Mouse (Mus musculus): ENCODE results near the gene Vmn1r195.
"Not testable (repeated sequence)": the region's sequence is repeated elsewhere in the genome, so short reads cannot be mapped to it uniquely, and the experiment has no call there.

Vmn1r195 gene

DNA sequence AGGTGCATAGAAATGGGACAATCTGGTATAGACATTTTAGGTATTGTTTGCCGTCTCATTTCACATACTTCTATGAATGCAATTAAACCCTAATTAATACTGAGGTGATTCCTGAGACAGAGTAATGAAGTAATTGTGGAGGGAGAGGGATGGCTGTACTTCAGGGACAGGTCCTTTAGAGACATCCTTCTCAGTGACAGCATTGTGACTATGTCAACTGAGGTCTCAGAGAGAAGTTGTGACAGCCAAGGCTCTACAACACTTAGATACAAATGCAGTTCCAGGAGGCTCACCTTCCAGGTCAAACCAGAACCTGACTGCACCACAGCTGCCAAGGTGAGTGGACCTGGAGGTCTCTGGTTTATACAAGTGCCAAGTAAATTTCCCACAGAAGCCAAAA lies at the start of gene Vmn1r195:
Gene Vmn1r195, plus strand, starts transcription at position 301 of the 400 bp plus-strand sequence.
- not testable (repeated sequence) for DNase-seq (ENCODE audit: low spot score)

DNA sequence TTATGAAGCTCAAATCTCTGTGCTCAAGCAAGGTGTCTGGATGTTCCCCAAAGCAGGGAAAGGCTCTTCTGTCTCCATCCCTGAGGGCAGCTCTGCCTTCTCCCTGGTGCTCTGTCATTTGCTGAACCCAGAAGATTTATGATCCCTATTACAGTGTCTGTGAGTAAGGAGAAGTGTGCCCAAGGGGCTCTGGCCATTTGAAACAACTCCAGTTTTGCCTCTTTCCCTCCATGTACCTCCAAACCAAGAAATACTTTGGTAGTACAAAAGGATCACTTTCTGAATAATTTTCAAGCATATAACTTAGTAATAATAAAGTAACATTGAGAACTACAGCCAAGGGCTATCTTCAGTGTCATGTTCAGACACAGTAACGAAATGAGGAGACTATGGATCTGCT lies 47.3 kb upstream of the Vmn1r195 start, which contains the start of gene Vmn1r193:
Gene Vmn1r193, minus strand, starts transcription at position 101 of the 400 bp plus-strand sequence.
- DNase-seq (ENCODE audit: low spot score): not testable (repeated sequence)

DNA sequence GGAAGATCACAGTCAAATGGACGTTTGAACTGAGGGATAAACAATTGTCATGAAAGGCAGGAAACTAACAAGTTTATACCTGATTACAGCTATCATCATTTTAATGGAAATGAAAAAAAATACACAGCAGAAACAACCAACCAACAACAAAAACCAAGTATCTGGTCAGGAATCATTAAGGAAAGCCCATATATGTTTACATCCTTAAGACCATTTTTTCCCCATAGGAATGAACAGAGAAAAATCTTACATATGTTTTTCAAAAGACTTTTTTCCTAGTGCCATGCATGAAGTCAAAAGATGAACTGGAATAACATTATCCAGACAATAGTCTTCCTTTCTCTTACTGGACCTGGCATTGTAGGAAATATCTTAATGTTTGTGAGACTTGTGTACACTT lies 26.4 kb upstream of the Vmn1r195 start, which contains the start of gene Vmn1r194:
Gene Vmn1r194, plus strand, starts transcription at position 301 of the 400 bp plus-strand sequence.
- DNase-seq (ENCODE audit: low spot score): no peak

DNA sequence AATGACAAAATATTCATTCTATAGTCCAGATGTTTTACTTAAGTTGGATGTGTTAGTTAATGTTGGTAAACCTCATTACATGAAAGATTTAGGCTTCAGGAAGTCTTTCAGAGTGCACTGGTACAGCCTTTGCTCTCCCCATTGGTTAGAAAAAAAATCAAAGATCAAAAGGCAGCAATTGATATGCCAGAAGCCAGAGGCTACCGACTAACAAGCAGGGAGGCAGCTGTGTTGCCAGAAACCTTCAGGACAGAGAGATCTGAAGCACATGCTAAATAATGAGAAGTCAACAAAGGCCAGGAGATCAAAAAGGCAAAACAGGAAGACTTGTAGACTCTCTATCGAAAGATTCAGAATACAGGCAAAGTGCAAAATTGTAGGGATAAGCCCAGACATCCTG lies 1.4 kb downstream of the Vmn1r195 start:
- no peak for DNase-seq (ENCODE audit: low spot score)

DNA sequence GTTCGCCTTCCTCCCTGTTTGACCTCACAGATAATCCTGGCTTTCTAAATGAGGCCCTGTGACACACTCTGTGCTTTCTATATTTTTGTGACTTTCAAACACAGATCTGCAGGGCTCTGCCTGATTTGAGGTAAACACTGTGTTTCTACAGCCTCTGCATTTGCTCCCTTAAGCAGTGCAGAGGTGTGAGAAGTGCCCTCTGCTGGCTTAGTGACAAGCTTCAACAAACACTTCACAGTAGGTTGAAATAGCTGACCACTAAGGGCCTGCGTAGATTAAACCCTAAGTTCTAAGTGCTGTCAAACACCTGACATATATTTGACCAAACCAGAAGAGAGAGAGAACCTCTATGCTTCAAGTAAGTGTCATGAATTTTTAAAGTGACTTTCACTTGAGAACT lies 14.3 kb downstream of the Vmn1r195 start:
- DNase-seq (ENCODE audit: low spot score): no peak

DNA sequence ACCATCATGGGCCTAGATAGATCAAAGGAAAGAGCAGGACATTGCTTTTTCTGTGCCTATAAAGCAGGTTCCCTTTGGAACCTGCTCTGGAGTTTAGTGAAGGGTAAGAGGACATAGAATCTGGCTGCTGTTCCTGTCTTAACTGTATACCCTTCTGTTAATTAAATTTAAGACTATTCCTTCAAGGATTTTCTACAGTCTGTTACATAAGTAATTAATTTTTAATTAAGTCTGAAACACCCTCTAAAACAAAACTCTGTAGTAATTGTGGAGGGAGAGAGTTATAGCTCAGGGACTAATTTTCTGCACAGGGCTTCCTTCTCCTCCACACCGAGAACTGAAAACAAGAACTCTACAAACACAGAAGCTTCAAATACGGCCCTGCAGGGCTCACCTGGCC lies 19.3 kb downstream of the Vmn1r195 start, which contains the start of gene Vmn1r196:
Gene Vmn1r196, plus strand, starts transcription at position 301 of the 400 bp plus-strand sequence.
- DNase-seq (ENCODE audit: low spot score): no peak

DNA sequence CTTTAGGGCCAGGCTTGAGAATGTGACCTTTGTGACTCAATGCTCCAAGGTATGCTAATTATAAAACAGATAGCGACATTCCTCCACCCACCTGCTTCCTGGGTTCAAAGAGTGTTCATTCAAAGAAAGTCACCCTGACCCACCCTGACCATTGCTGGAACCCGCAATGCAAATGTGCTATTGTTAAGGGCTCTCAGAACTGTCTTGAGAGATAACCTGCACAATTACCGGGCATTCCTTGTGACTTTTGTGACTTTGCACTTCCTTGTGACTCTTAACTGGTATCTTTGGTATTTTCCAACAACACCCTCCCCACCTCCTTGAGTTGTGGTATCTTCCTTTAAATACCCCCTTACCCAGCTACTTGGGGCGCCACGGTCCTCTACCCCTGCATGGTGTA lies 37.8 kb downstream of the Vmn1r195 start:
- DNase-seq (ENCODE audit: low spot score): not testable (repeated sequence)

DNA sequence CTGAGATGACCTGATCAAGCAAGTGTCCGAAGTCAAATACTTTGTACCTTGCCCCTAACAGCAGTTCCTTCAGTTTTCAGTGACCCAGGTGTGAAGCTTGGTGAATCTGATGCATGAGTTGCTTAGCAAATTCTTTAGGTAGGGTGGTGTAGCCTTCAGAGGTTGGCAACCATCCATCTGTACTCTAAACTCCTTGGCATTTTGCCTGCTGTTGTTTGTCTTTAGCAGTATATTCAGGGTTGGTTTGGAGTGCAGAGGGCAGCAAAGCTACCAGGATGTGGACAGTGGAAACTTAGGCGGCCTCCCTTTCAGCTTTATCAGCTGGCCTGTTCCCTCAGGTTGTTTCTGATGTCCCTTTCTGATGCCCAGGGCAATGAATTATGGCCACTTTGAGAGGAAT lies 45.0 kb downstream of the Vmn1r195 start:
- no peak for DNase-seq (ENCODE audit: low spot score)

DNA sequence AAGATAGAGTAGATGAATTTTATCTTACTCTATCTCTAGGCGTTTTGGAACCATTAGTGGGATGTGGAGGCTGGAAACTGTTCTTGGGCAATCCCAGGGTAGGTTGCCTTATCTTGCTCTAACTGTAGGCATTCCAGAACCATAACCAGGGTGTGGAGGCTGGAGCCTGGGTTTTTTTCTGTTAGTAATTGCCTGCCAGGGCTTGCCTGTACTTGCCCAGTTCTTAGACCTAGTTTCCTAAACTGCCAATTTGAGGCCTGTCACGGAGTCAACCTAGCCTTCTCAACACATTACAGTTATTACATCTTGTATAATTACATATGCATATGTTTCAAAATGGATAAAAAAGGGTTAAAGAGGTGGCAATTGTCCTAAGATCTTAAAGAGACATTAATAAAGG lies 47.0 kb downstream of the Vmn1r195 start:
- no peak for DNase-seq (ENCODE audit: low spot score)

DNA sequence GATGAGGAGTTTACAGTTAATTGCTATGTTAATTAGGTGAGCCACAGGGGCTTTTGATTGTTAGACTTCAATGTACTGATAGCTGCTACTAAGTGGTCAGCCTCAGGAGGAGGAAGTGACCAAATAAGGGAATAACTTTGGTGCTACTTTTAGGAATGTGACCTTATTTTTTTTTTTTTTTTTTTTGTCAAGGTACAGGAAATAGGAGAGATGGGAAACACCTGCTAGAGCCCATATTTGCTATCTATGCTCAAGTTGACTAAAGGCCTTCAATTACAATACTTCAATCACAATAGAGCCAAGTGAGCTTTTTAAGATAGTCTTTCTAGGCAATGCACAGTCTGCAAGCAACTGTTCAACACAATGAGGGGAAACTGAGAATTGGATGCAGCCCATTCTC lies 49.8 kb downstream of the Vmn1r195 start:
- DNase-seq (ENCODE audit: low spot score): no peak

DNA sequence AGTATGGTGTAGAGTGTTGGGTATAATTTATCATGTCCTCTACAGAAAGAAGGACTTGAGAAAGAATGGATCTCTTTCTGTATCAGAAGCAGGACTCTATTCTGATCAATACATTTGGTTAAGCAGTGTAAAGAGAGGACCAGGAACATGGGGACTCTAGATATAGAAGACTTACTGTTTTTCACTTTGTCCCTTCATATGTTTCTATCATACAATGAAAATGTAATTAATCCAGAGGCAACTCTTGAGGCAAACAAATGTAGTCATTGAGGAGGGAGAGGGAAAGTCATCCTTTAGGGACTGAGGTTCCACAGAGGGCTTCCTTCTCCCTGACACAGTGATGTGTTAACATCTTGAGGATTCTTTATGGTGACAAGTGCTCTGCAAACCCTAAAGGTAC lies 54.0 kb downstream of the Vmn1r195 start, which contains the start of gene Vmn1r197:
Gene Vmn1r197, plus strand, starts transcription at position 301 of the 400 bp plus-strand sequence.
- DNase-seq (ENCODE audit: low spot score): no peak

Data from c-Kit-positive CD71-positive TER-119-positive erythroid progenitor cells, embryonic 14.5 days (primary cell).